Comparison of ENCODE assay signal across 12 mouse cellular contexts in genomic region chr4:146066932-146067580, GRCm38 (mm10). TPM values are rescaled to one million over a fixed set of nuclear protein-coding genes. Genes with fewer than 3 reads are reported as not detected.
A peak's percentile ranks its signal among the peaks of the same experiment; 100 is the strongest.
DNase-seq lines count a peak whose midpoint lies in the region; ATAC-seq and TF ChIP-seq lines count a peak whose summit lies in the region.
"Not testable (repeated sequence)": the region's sequence is repeated elsewhere in the genome, so short reads cannot be mapped to it uniquely, and the experiment has no call there.
"Had no signal": no experiment of that assay in that cellular context is flagged by ENCODE, and none has a peak within 500 bp of the region (broad histone marks: within the 10 kb centered on the region; RNA-seq: fewer than 3 reads in every experiment).

No protein-coding gene starts in this region.

- 0 out of 2 replicates have a peak, but pooled peaks have one; percentile 23 for TF ChIP-seq EP300 in ES-Bruce4 (IDR thresholded peaks at IDR 0.05; ENCODE audit: insufficient read depth, low read depth, low read length)

- peak; percentile 61 for TF ChIP-seq CTCF in ES-Bruce4 (IDR thresholded peaks at IDR 0.05; ENCODE audit: low read depth, low read length)

- peak; percentile 20 for DNase-seq in embryonic facial prominence, embryonic 10.5 days (ENCODE audit: low spot score)
- peak; percentile 75 for DNase-seq in heart, embryonic 10.5 days (ENCODE audit: low spot score)
- peak; percentile 33 for DNase-seq in limb, embryonic 10.5 days (ENCODE audit: low spot score)
- peak; percentile 23 for DNase-seq in thymus, postnatal 4 days

- H3K27ac ChIP-seq in ES-Bruce4 (ENCODE audit: insufficient read depth, low read length), result peak overlapping the region; percentile 82
- H3K27ac ChIP-seq in embryonic facial prominence, embryonic 10.5 days (replicated peaks); heart, embryonic 10.5 days; hindbrain, embryonic 15.5 days (replicated peaks); limb, embryonic 10.5 days; neural tube, embryonic 14.5 days (ENCODE audit: low read depth, low read length): not testable (repeated sequence)

- H3K27me3 ChIP-seq in ES-Bruce4 (ENCODE audit: control insufficient read depth, insufficient read depth, low read length, poor library complexity, severe bottlenecking); embryonic facial prominence, embryonic 10.5 days (replicated peaks; ENCODE audit: low read depth, poor library complexity, severe bottlenecking); heart, embryonic 10.5 days (ENCODE audit: insufficient read depth, poor library complexity, severe bottlenecking); hindbrain, embryonic 15.5 days; limb, embryonic 10.5 days (ENCODE audit: low read depth, poor library complexity, severe bottlenecking); megakaryocyte, embryonic 14.5 days (replicated peaks); neural tube, embryonic 14.5 days (ENCODE audit: control insufficient read depth, insufficient read depth, low read length): not testable (repeated sequence)

- H3K4me1 ChIP-seq in ES-Bruce4 (ENCODE audit: control insufficient read depth, insufficient read depth, low read length); embryonic facial prominence, embryonic 10.5 days; heart, embryonic 10.5 days; hindbrain, embryonic 15.5 days (replicated peaks); limb, embryonic 10.5 days; megakaryocyte, embryonic 14.5 days; neural tube, embryonic 14.5 days (ENCODE audit: control insufficient read depth, insufficient read depth, low read length): not testable (repeated sequence)

- 36% methylated on average over 45 of the region's 45 CpGs for WGBS in embryonic facial prominence, embryonic 10.5 days
- 30% methylated on average over 42 of the region's 45 CpGs for WGBS in heart, embryonic 10.5 days
- WGBS in hindbrain, embryonic 15.5 days, result 37% methylated on average over 43 of the region's 45 CpGs
- WGBS in limb, embryonic 10.5 days, result 34% methylated on average over 45 of the region's 45 CpGs
- WGBS in neural tube, embryonic 14.5 days, result 39% methylated on average over 39 of the region's 45 CpGs

- H3K9ac ChIP-seq in ES-Bruce4 (ENCODE audit: low read depth, poor library complexity, severe bottlenecking), result peak overlapping the region; percentile 97
- not testable (repeated sequence) for H3K9ac ChIP-seq in hindbrain, embryonic 15.5 days; neural tube, embryonic 14.5 days (replicated peaks; ENCODE audit: low read depth, low read length)

- not testable (repeated sequence) for ATAC-seq in hindbrain, embryonic 15.5 days (ENCODE audit: low FRiP score, low read depth); neural tube, embryonic 14.5 days (ENCODE audit: low read depth)

- H3K4me2 ChIP-seq in hindbrain, embryonic 15.5 days, result peak overlapping the region; percentile 45
- H3K4me2 ChIP-seq in neural tube, embryonic 14.5 days (ENCODE audit: low read depth, low read length), result not testable (repeated sequence)

- H3K36me3 ChIP-seq in ES-Bruce4 (ENCODE audit: control insufficient read depth, insufficient read depth, low read length, poor library complexity, severe bottlenecking); embryonic facial prominence, embryonic 10.5 days (replicated peaks); heart, embryonic 10.5 days; hindbrain, embryonic 15.5 days; limb, embryonic 10.5 days; megakaryocyte, embryonic 14.5 days (replicated peaks; ENCODE audit: low read length); neural tube, embryonic 14.5 days (ENCODE audit: control insufficient read depth, insufficient read depth, low read length): not testable (repeated sequence)

- peak; percentile 25 for TF ChIP-seq POLR2A in ES-Bruce4 (IDR thresholded peaks at IDR 0.05; ENCODE audit: insufficient read depth, low read length)

- H3K9me3 ChIP-seq in ES-Bruce4 (replicated peaks; ENCODE audit: control insufficient read depth, insufficient read depth, low read length, poor library complexity, severe bottlenecking), result peaks cover 20% of the 10 kb centered on the region
- H3K9me3 ChIP-seq in embryonic facial prominence, embryonic 10.5 days, result peaks cover 44% of the 10 kb centered on the region
- peaks cover 25% of the 10 kb centered on the region for H3K9me3 ChIP-seq in heart, embryonic 10.5 days
- H3K9me3 ChIP-seq in hindbrain, embryonic 15.5 days, result peaks cover 14% of the 10 kb centered on the region
- peaks cover 17% of the 10 kb centered on the region; the same call in 1 of the 2 replicates for H3K9me3 ChIP-seq in limb, embryonic 10.5 days (replicated peaks)
- peaks cover 29% of the 10 kb centered on the region for H3K9me3 ChIP-seq in megakaryocyte, embryonic 14.5 days
- not testable (repeated sequence) for H3K9me3 ChIP-seq in neural tube, embryonic 14.5 days (ENCODE audit: control insufficient read depth, low read length)

- H3K4me3 ChIP-seq in ES-Bruce4 (ENCODE audit: low read depth, low read length), result peak overlapping the region; percentile 55
- H3K4me3 ChIP-seq in embryonic facial prominence, embryonic 10.5 days, result peak overlapping the region; percentile 51
- H3K4me3 ChIP-seq in heart, embryonic 10.5 days, result peak overlapping the region; percentile 55
- peak overlapping the region; percentile 21; the same call in 1 of the 2 replicates for H3K4me3 ChIP-seq in hindbrain, embryonic 15.5 days
- peak overlapping the region; percentile 42 for H3K4me3 ChIP-seq in limb, embryonic 10.5 days
- peak overlapping the region; percentile 78 for H3K4me3 ChIP-seq in megakaryocyte, embryonic 14.5 days (replicated peaks)
- H3K4me3 ChIP-seq in neural tube, embryonic 14.5 days (ENCODE audit: low read depth, low read length), result 0 out of 2 replicates have a peak overlapping the region, but pooled peaks have one; percentile 20

RNA-seq across cellular contexts. Expression of gene Zfp987, which starts 30.0 kb away (rescaled TPM):
- polyA plus RNA-seq in ES-Bruce4 (2011; ENCODE audit: insufficient read depth, insufficient read length, low read depth, missing spikeins), result 13.2 and 17.4 TPM in 2 replicates
- polyA plus RNA-seq in embryonic facial prominence, embryonic 10.5 days (2016; fragmentation: Nextera tagmentation; extraction: Ambion mirVana), result 0.11 TPM in 1 of 2 replicates, not detected in the other
- 0.09 TPM in 1 of 2 replicates, not detected in the other for polyA plus RNA-seq in heart, embryonic 10.5 days (2016; fragmentation: Nextera tagmentation; extraction: Ambion mirVana)
- polyA plus RNA-seq in hindbrain, embryonic 15.5 days (2015; fragmentation: Nextera tagmentation; extraction: Ambion mirVana), result 0.18 TPM in 1 of 2 replicates, not detected in the other
- 0.09 TPM in 2 replicates for polyA plus RNA-seq in limb, embryonic 10.5 days (2016; fragmentation: Nextera tagmentation; extraction: Ambion mirVana)
- polyA plus RNA-seq in megakaryocyte, embryonic 14.5 days (2012; ENCODE audit: insufficient read depth, low replicate concordance), result 0.22 TPM in 1 of 2 replicates, not detected in the other
- 0.15 and 0.21 TPM in 2 replicates for polyA plus RNA-seq in neural tube, embryonic 14.5 days (2014; fragmentation: Nextera tagmentation; extraction: Ambion mirVana)
- polyA plus RNA-seq: forebrain, postnatal 0 days; hindbrain, postnatal 0 days; lung, postnatal 0 days; spleen, adult 2 months had no signal

Comparison
In these comparisons a context has a peak if more than half of its experiments do, and no peak if none do; other contexts are left out.
1. H3K4me3 ChIP-seq: peak in every context shown above with its lines; median percentile 78 in megakaryocyte, embryonic 14.5 days; 55 in ES-Bruce4; 55 in heart, embryonic 10.5 days; 51 in embryonic facial prominence, embryonic 10.5 days; 42 in limb, embryonic 10.5 days; 21 in hindbrain, embryonic 15.5 days; 20 in neural tube, embryonic 14.5 days.
2. DNase-seq: peak in every context shown above with its lines; median percentile 75 in heart, embryonic 10.5 days; 33 in limb, embryonic 10.5 days; 23 in thymus, postnatal 4 days; 20 in embryonic facial prominence, embryonic 10.5 days.
3. RNA of gene Zfp987, which starts 30.0 kb away (polyA plus RNA-seq): 13.2 to 17.4 TPM in ES-Bruce4; 0.18 TPM in hindbrain, embryonic 15.5 days, 0.22 TPM in megakaryocyte, embryonic 14.5 days, 0.15 to 0.21 TPM in neural tube, embryonic 14.5 days, 0.11 TPM in embryonic facial prominence, embryonic 10.5 days, 0.09 TPM in heart, embryonic 10.5 days and 0.09 TPM in limb, embryonic 10.5 days; every median in the first group is over 10 times any median in the second.